21 mouse cellular contexts compared by ENCODE assay signal in the genomic region with DNA sequence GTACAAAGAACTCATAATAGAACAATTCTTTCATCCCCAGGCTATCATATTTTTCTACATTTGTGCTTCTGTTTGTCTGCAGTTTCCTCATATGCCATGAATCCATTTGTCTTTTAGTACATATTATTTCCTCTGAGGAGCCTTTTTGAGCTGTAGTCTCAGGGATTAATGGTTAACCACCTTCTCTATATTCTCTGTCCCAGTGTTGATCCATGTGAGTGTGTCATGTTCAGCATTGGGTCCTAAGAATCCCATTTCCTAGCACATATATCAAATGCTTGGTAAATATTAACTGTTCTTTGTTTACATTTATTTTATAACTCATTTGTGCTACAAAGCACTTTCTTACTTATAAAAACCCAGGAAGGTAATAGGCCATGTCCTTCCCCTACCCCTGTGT. TPM values are rescaled to one million over a fixed set of nuclear protein-coding genes. Genes with fewer than 3 reads are reported as not detected.
DNase-seq lines count a peak whose midpoint lies in the region; ATAC-seq and TF ChIP-seq lines count a peak whose summit lies in the region.
"Had no signal": no experiment of that assay in that cellular context is flagged by ENCODE, and none has a peak within 500 bp of the region (broad histone marks: within the 10 kb centered on the region; RNA-seq: fewer than 3 reads in every experiment).

No protein-coding gene starts in this region.

- no peak for DNase-seq in stomach, postnatal 0 days (ENCODE audit: low spot score)
- DNase-seq: adrenal gland, adult 2 months; adrenal gland, adult 8-10 months; adrenal gland, postnatal 10 days; adrenal gland, postnatal 14 days; adrenal gland, postnatal 25 days; adrenal gland, postnatal 36 days; B cell, adult 2 months; cerebellum, adult 11 months; cerebellum, adult 11-12 months; cerebellum, adult 18-20 months had no signal

- ATAC-seq in intestine, embryonic 15.5 days, result peak; percentile 63
- no peak for ATAC-seq in intestine, postnatal 0 days
- peak; percentile 53; the same call in 1 of the 2 replicates for ATAC-seq in stomach, embryonic 16.5 days (ENCODE audit: insufficient read depth, low FRiP score)
- ATAC-seq in stomach, postnatal 0 days (ENCODE audit: low FRiP score, low TSS enrichment), result no peak
- ATAC-seq in intestine, embryonic 16.5 days, result peak; percentile 60; the same call in 1 of the 2 replicates
- no peak for ATAC-seq in heart, embryonic 12.5 days (ENCODE audit: insufficient number of reproducible peaks, low FRiP score)
- ATAC-seq: activated CD4-positive, CD25-positive, alpha-beta regulatory T cell, adult 4 months; CD4-positive, CD25-positive, alpha-beta regulatory T cell, adult 4 months; Patski had no signal

- H3K9ac ChIP-seq in intestine, embryonic 15.5 days, result no peak overlapping the region
- H3K9ac ChIP-seq in intestine, postnatal 0 days (ENCODE audit: low read depth, low read length), result no peak overlapping the region
- no peak overlapping the region for H3K9ac ChIP-seq in stomach, embryonic 16.5 days (ENCODE audit: low read length)
- H3K9ac ChIP-seq in stomach, postnatal 0 days (ENCODE audit: low read length), result no peak overlapping the region
- H3K9ac ChIP-seq in intestine, embryonic 16.5 days (ENCODE audit: low read depth, low read length), result no peak overlapping the region
- H3K9ac ChIP-seq in heart, embryonic 12.5 days, result no peak overlapping the region

- no peak overlapping the region for H3K4me2 ChIP-seq in intestine, embryonic 15.5 days (replicated peaks)
- H3K4me2 ChIP-seq in intestine, postnatal 0 days (replicated peaks; ENCODE audit: low read depth), result no peak overlapping the region
- no peak overlapping the region for H3K4me2 ChIP-seq in stomach, embryonic 16.5 days (ENCODE audit: low read depth, low read length)
- no peak overlapping the region for H3K4me2 ChIP-seq in stomach, postnatal 0 days (replicated peaks; ENCODE audit: low read depth)
- H3K4me2 ChIP-seq in intestine, embryonic 16.5 days (ENCODE audit: low read depth, low read length), result no peak overlapping the region
- H3K4me2 ChIP-seq in heart, embryonic 12.5 days, result no peak overlapping the region

- no peak overlapping the region for H3K4me3 ChIP-seq in intestine, embryonic 15.5 days (replicated peaks)
- no peak overlapping the region for H3K4me3 ChIP-seq in intestine, postnatal 0 days (ENCODE audit: low read depth, low read length)
- H3K4me3 ChIP-seq in stomach, embryonic 16.5 days (replicated peaks; ENCODE audit: low read length), result no peak overlapping the region
- no peak overlapping the region for H3K4me3 ChIP-seq in stomach, postnatal 0 days (ENCODE audit: low read depth, low read length)
- no peak overlapping the region for H3K4me3 ChIP-seq in intestine, embryonic 16.5 days (ENCODE audit: low read length)
- H3K4me3 ChIP-seq in heart, embryonic 12.5 days, result no peak overlapping the region

- H3K27ac ChIP-seq in intestine, embryonic 15.5 days, result no peak overlapping the region
- no peak overlapping the region for H3K27ac ChIP-seq in intestine, postnatal 0 days (ENCODE audit: low read depth, low read length)
- no peak overlapping the region for H3K27ac ChIP-seq in stomach, embryonic 16.5 days (ENCODE audit: low read length)
- H3K27ac ChIP-seq in stomach, postnatal 0 days (replicated peaks), result no peak overlapping the region
- no peak overlapping the region for H3K27ac ChIP-seq in intestine, embryonic 16.5 days (ENCODE audit: low read length)
- no peak overlapping the region for H3K27ac ChIP-seq in heart, embryonic 12.5 days (ENCODE audit: poor library complexity, severe bottlenecking)

- no peak for TF ChIP-seq CTCF in intestine, postnatal 0 days (IDR thresholded peaks at IDR 0.05; ENCODE audit: low read depth)
- no peak for TF ChIP-seq CTCF in stomach, postnatal 0 days (IDR thresholded peaks at IDR 0.05; ENCODE audit: low read depth)

- no peak for TF ChIP-seq EP300 in stomach, postnatal 0 days (optimal IDR thresholded peaks at IDR 0.05)

- H3K4me1 ChIP-seq in intestine, embryonic 15.5 days (replicated peaks), result no peaks in the 10 kb centered on the region
- no peaks in the 10 kb centered on the region for H3K4me1 ChIP-seq in intestine, postnatal 0 days (replicated peaks; ENCODE audit: control insufficient read depth, insufficient read depth, low read length)
- no peaks in the 10 kb centered on the region for H3K4me1 ChIP-seq in stomach, embryonic 16.5 days (ENCODE audit: control insufficient read depth, insufficient read depth, low read length)
- H3K4me1 ChIP-seq in stomach, postnatal 0 days (replicated peaks; ENCODE audit: control insufficient read depth, insufficient read depth), result no peaks in the 10 kb centered on the region
- H3K4me1 ChIP-seq in intestine, embryonic 16.5 days (ENCODE audit: control insufficient read depth, insufficient read depth, low read length), result peaks cover 4% of the 10 kb centered on the region; the same call in 1 of the 2 replicates
- H3K4me1 ChIP-seq in heart, embryonic 12.5 days (replicated peaks), result no peaks in the 10 kb centered on the region

- no peaks in the 10 kb centered on the region for H3K36me3 ChIP-seq in intestine, embryonic 15.5 days
- no peaks in the 10 kb centered on the region for H3K36me3 ChIP-seq in intestine, postnatal 0 days (ENCODE audit: control insufficient read depth, insufficient read depth)
- no peaks in the 10 kb centered on the region for H3K36me3 ChIP-seq in stomach, embryonic 16.5 days (ENCODE audit: control insufficient read depth, insufficient read depth, low read length)
- no peaks in the 10 kb centered on the region for H3K36me3 ChIP-seq in stomach, postnatal 0 days (ENCODE audit: control insufficient read depth, insufficient read depth, low read length)
- 0 out of 2 replicates have a peak, but pooled peaks cover 3% of the 10 kb centered on the region for H3K36me3 ChIP-seq in intestine, embryonic 16.5 days (ENCODE audit: control insufficient read depth, insufficient read depth, low read length)
- peaks cover 5% of the 10 kb centered on the region for H3K36me3 ChIP-seq in heart, embryonic 12.5 days

- no peaks in the 10 kb centered on the region for H3K9me3 ChIP-seq in intestine, embryonic 15.5 days
- H3K9me3 ChIP-seq in intestine, postnatal 0 days (ENCODE audit: control insufficient read depth), result no peaks in the 10 kb centered on the region
- H3K9me3 ChIP-seq in stomach, embryonic 16.5 days (replicated peaks; ENCODE audit: control insufficient read depth, low read length), result no peaks in the 10 kb centered on the region
- no peaks in the 10 kb centered on the region for H3K9me3 ChIP-seq in stomach, postnatal 0 days (ENCODE audit: control insufficient read depth, low read length)
- H3K9me3 ChIP-seq in intestine, embryonic 16.5 days (ENCODE audit: control insufficient read depth, low read length), result no peaks in the 10 kb centered on the region
- H3K9me3 ChIP-seq in heart, embryonic 12.5 days (replicated peaks), result no peaks in the 10 kb centered on the region
- H3K9me3 ChIP-seq: G1E had no signal

- no peaks in the 10 kb centered on the region for H3K27me3 ChIP-seq in intestine, embryonic 15.5 days (replicated peaks)
- H3K27me3 ChIP-seq in intestine, postnatal 0 days (replicated peaks; ENCODE audit: control insufficient read depth, insufficient read depth, low read length), result no peaks in the 10 kb centered on the region
- H3K27me3 ChIP-seq in stomach, embryonic 16.5 days (ENCODE audit: control insufficient read depth, insufficient read depth, low read length), result no peaks in the 10 kb centered on the region
- no peaks in the 10 kb centered on the region for H3K27me3 ChIP-seq in stomach, postnatal 0 days (ENCODE audit: control insufficient read depth, insufficient read depth, low read length)
- H3K27me3 ChIP-seq in intestine, embryonic 16.5 days (replicated peaks; ENCODE audit: control insufficient read depth, insufficient read depth, low read length), result no peaks in the 10 kb centered on the region
- H3K27me3 ChIP-seq in heart, embryonic 12.5 days (replicated peaks), result no peaks in the 10 kb centered on the region
- H3K27me3 ChIP-seq: CH12.LX had no signal

RNA-seq across cellular contexts. Expression of gene Atp7a, which starts 55.4 kb away (rescaled TPM):
- polyA plus RNA-seq in intestine, embryonic 15.5 days (2015; fragmentation: Nextera tagmentation; extraction: Ambion mirVana), result 20.5 and 21.2 TPM in 2 replicates
- polyA plus RNA-seq in intestine, postnatal 0 days (2015; fragmentation: Nextera tagmentation; extraction: Ambion mirVana), result 9.3 and 10.1 TPM in 2 replicates
- polyA plus RNA-seq in stomach, embryonic 16.5 days (2015; fragmentation: Nextera tagmentation; extraction: Ambion mirVana), result 27.6 and 28.3 TPM in 2 replicates
- 11.4 and 11.6 TPM in 2 replicates for polyA plus RNA-seq in stomach, postnatal 0 days (2015; fragmentation: Nextera tagmentation; extraction: Ambion mirVana)
- 17.0 and 18.1 TPM in 2 replicates for polyA plus RNA-seq in intestine, embryonic 16.5 days (2015; fragmentation: Nextera tagmentation; extraction: Ambion mirVana)
- polyA plus RNA-seq in heart, embryonic 12.5 days (2016; fragmentation: Nextera tagmentation; extraction: Ambion mirVana), result 20.0 and 20.3 TPM in 2 replicates

Comparison
In these comparisons a context has a peak if more than half of its experiments do, and no peak if none do; other contexts are left out.
1. ATAC-seq: peak in intestine, embryonic 15.5 days (single experiment), stomach, embryonic 16.5 days (single experiment) and intestine, embryonic 16.5 days (single experiment); none in intestine, postnatal 0 days (single experiment), stomach, postnatal 0 days (single experiment) and heart, embryonic 12.5 days (single experiment).